35 mouse cellular contexts compared by ENCODE assay signal in the genomic region with DNA sequence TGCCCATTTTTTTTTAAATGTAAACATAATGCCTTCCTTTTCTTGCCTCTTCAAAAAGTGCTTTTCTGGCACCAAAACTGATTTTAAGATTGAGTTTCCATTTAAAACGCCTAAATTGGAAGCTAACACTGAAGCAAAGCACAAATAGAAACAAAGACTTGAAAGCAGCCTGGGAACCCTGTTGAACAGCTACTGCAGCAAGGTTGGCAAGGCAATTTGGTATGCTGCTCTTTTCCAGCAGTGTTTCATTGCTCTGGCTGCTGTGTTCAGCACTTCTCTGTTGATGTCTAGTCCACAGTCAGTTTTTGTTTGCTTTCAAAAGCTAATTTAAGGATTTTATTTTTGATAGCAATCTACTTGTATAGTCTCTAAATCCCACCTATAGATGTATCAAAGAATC. TPM values are rescaled to one million over a fixed set of nuclear protein-coding genes. Genes with fewer than 3 reads are reported as not detected.
"Had no signal": no experiment of that assay in that cellular context is flagged by ENCODE, and none has a peak within 500 bp of the region (broad histone marks: within the 10 kb centered on the region; RNA-seq: fewer than 3 reads in every experiment).

No protein-coding gene starts in this region.

- H3K9me3 ChIP-seq: limb, embryonic 10.5 days; limb, embryonic 13.5 days; liver, embryonic 12.5 days; liver, embryonic 15.5 days; midbrain, embryonic 15.5 days; neural tube, embryonic 13.5 days had no signal

- H3K27ac ChIP-seq: kidney, postnatal 0 days; layer of hippocampus, adult 2 months; limb, embryonic 10.5 days; limb, embryonic 13.5 days; liver, embryonic 12.5 days; liver, embryonic 15.5 days; midbrain, embryonic 15.5 days; neural tube, embryonic 13.5 days had no signal

- H3K27me3 ChIP-seq: limb, embryonic 13.5 days; liver, embryonic 12.5 days; liver, embryonic 15.5 days; midbrain, embryonic 15.5 days; neural tube, embryonic 13.5 days had no signal

- H3K4me1 ChIP-seq: limb, embryonic 10.5 days; limb, embryonic 13.5 days; liver, embryonic 12.5 days; liver, embryonic 15.5 days; midbrain, embryonic 15.5 days; neural tube, embryonic 13.5 days had no signal

- H3K4me3 ChIP-seq: layer of hippocampus, adult 2 months; limb, embryonic 10.5 days; limb, embryonic 13.5 days; liver, embryonic 12.5 days; liver, embryonic 15.5 days; midbrain, embryonic 15.5 days; myocyte; neural tube, embryonic 13.5 days had no signal

- H3K9ac ChIP-seq: limb, embryonic 13.5 days; liver, embryonic 12.5 days; liver, embryonic 15.5 days; midbrain, embryonic 15.5 days; neural tube, embryonic 13.5 days had no signal

- H3K4me2 ChIP-seq: limb, embryonic 13.5 days; liver, embryonic 12.5 days; liver, embryonic 15.5 days; midbrain, embryonic 11.5 days; midbrain, embryonic 15.5 days; neural tube, embryonic 13.5 days had no signal

- ATAC-seq: liver, embryonic 12.5 days; midbrain, embryonic 15.5 days had no signal

- H3K36me3 ChIP-seq: limb, embryonic 10.5 days; limb, embryonic 13.5 days; liver, embryonic 12.5 days; liver, embryonic 15.5 days; midbrain, embryonic 15.5 days; neural tube, embryonic 13.5 days had no signal

- DNase-seq: kidney, adult 2 months; kidney, postnatal 25 days; layer of hippocampus, adult 9-11 months; liver; lung, adult 2 months; lung, postnatal 14 days; lung, postnatal 4 days; retina, postnatal 1 day; right cerebral cortex, postnatal 25 days; thymus, adult 2 months; thymus, postnatal 14 days; thymus, postnatal 4 days had no signal

RNA-seq across cellular contexts. Expression of gene Gm5941, which starts 8.5 kb away (rescaled TPM):
- total RNA-seq: layer of hippocampus, adult 2 months; layer of hippocampus, postnatal 25 days; left cerebral cortex, adult 18-20 months; left cerebral cortex, postnatal 25 days; megakaryocyte progenitor cell, adult 5-6 weeks; megakaryocyte-erythroid progenitor cell, adult 5-6 weeks; monocyte, adult 5-6 weeks; neutrophil, adult 5-6 weeks had no signal
- polyA plus RNA-seq: kidney, adult 2 months; kidney, embryonic 14.5 days; kidney, postnatal 0 days; large intestine, adult 2 months; limb, embryonic 10.5 days; limb, embryonic 13.5 days; liver, embryonic 12.5 days; liver, embryonic 15.5 days; lung, adult 2 months; lung, embryonic 16.5 days; midbrain, embryonic 11.5 days; midbrain, embryonic 15.5 days; myocyte; neural tube, embryonic 13.5 days; small intestine, adult 2 months; spleen, adult 2 months; stomach, embryonic 16.5 days; thymus, adult 2 months had no signal
